Mouse (Mus musculus) yolk sac, embryonic 10.5 days (tissue): ENCODE results near the gene Vmn2r110.

Experiments used
- DNase-seq: peaks from one replicate; pipeline ENCODE4 v3.0.0-alpha.2; 2017; ENCODE audit warnings: low spot score

The Vmn2r110 gene

DNA sequence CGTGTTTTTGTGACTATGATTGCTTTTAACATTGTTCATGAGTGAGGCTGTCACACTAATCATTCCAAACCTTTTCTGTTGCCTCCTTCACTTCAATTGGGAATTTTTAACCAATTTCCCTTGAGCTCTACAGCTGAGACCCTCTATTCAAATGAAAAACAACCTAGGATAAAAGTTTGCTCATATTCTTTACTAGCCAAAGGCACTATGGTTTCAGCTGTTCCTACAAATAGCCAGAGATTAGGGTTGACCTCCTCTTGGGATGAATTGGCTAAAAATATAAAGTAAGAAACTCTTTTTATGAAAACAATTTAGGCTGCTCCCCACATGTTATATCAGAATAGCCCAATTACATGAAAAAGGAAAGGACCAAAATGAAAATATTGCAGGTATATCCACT, at the start of gene Vmn2r110:
TSS of gene Vmn2r110 (minus strand) at position 101 of the 400 bp plus-strand sequence.
- DNase-seq: no peak

DNA sequence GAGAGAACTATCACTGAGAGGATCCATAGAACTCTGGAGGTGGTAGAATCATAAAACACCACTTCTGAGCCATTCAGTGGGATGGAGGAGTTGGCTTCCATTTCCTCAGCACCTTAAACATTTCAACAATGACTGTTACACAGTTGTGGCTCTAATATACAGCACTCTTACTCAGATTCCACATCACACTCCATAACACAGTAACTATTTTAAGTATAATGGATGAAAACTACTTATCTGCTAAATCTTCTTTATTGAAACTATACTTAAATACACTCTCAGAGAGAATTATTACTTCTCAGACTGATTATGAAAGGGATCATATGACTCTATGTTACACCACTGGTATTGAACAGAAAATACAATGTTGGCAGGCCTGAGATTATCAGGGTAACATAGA, 28.6 kb upstream of the Vmn2r110 start, which contains the start of gene Fpr-rs3:
TSS of gene Fpr-rs3 (minus strand) at position 101 of the 400 bp plus-strand sequence.
- no peak for DNase-seq

DNA sequence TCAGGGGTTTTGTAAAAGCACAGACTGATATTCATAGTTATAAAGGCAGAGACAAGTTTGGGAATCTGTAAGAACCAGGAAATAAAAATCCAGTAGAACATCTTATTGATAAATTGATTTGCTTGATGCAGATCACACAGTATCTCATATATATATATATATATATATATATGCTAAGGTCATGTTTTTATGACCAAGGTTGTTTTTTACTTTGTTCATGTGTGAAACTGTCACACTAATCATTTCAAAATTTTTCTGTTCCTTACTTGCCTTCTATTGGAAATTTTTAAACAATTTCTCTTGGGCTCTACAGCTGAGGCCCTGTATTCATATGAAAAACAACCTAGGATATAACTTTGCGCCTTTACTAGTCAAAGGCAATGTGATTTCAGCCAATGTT, 31.6 kb downstream of the Vmn2r110 start, which contains the start of gene Vmn2r109:
TSS of gene Vmn2r109 (minus strand) at position 101 of the 400 bp plus-strand sequence.
- no peak for DNase-seq
